Mouse (Mus musculus): ENCODE data around the gene 1700049E17Rik2. TPM values are rescaled to one million over a fixed set of nuclear protein-coding genes. Genes with fewer than 3 reads are reported as not detected.
"Not testable (repeated sequence)": the region's sequence is repeated elsewhere in the genome, so short reads cannot be mapped to it uniquely, and the experiment has no call there.

Gene 1700049E17Rik2
- not detected in 2 replicates for polyA plus RNA-seq (2012; rRNA removed)

GRCm38 (mm10) chr14:41572911-41573310 lies at the start of gene 1700049E17Rik2:
1700049E17Rik2 (plus strand) TSS chr14:41573211.
- H3K27ac ChIP-seq (ENCODE audit: insufficient read depth, low read length); H3K4me1 ChIP-seq (ENCODE audit: control insufficient read depth, insufficient read depth, low read length); H3K4me3 ChIP-seq (ENCODE audit: insufficient read depth, low read length): not testable (repeated sequence)

GRCm38 (mm10) chr14:41524695-41525094 lies 48.3 kb upstream of the 1700049E17Rik2 start:
- not testable (repeated sequence) for H3K4me1 ChIP-seq (ENCODE audit: control insufficient read depth, insufficient read depth, low read length); H3K27ac ChIP-seq (ENCODE audit: insufficient read depth, low read length); H3K4me3 ChIP-seq (ENCODE audit: insufficient read depth, low read length)

- H3K4me3 ChIP-seq (ENCODE audit: insufficient read depth, low read length); H3K4me1 ChIP-seq (ENCODE audit: control insufficient read depth, insufficient read depth, low read length); H3K27ac ChIP-seq (ENCODE audit: insufficient read depth, low read length): not testable (repeated sequence)
These were observed 17.5 kb upstream of the 1700049E17Rik2 start, which contains the start of gene Gm7970 for GRCm38 (mm10) chr14:41555483-41555882. Gm7970 (minus strand) TSS chr14:41555583.

- not testable (repeated sequence) for H3K27ac ChIP-seq (ENCODE audit: insufficient read depth, low read length); H3K4me1 ChIP-seq (ENCODE audit: control insufficient read depth, insufficient read depth, low read length); H3K4me3 ChIP-seq (ENCODE audit: insufficient read depth, low read length)
These were observed 13.3 kb downstream of the 1700049E17Rik2 start for GRCm38 (mm10) chr14:41586346-41586745.

- H3K4me1 ChIP-seq (ENCODE audit: control insufficient read depth, insufficient read depth, low read length); H3K4me3 ChIP-seq (ENCODE audit: insufficient read depth, low read length); H3K27ac ChIP-seq (ENCODE audit: insufficient read depth, low read length): not testable (repeated sequence)
These were observed 27.9 kb downstream of the 1700049E17Rik2 start for GRCm38 (mm10) chr14:41600935-41601334.

GRCm38 (mm10) chr14:41610690-41611089 lies 37.7 kb downstream of the 1700049E17Rik2 start:
- not testable (repeated sequence) for H3K27ac ChIP-seq (ENCODE audit: insufficient read depth, low read length); H3K4me3 ChIP-seq (ENCODE audit: insufficient read depth, low read length)

GRCm38 (mm10) chr14:41622535-41622934 lies 49.5 kb downstream of the 1700049E17Rik2 start:
- not testable (repeated sequence) for H3K4me1 ChIP-seq (ENCODE audit: control insufficient read depth, insufficient read depth, low read length); H3K4me3 ChIP-seq (ENCODE audit: insufficient read depth, low read length); H3K27ac ChIP-seq (ENCODE audit: insufficient read depth, low read length)

More at GRCm38 (mm10) chr14:41610690-41611089, 37.7 kb downstream of the 1700049E17Rik2 start:
- H3K4me1 ChIP-seq (ENCODE audit: control insufficient read depth, insufficient read depth, low read length): not testable (repeated sequence)

GRCm38 (mm10) chr14:41624512-41624911 lies 51.5 kb downstream of the 1700049E17Rik2 start, which contains the start of gene Gm3072:
Gm3072 (minus strand) TSS chr14:41624612.
- H3K27ac ChIP-seq (ENCODE audit: insufficient read depth, low read length); H3K4me3 ChIP-seq (ENCODE audit: insufficient read depth, low read length); H3K4me1 ChIP-seq (ENCODE audit: control insufficient read depth, insufficient read depth, low read length): not testable (repeated sequence)

- not testable (repeated sequence) for H3K4me1 ChIP-seq (ENCODE audit: control insufficient read depth, insufficient read depth, low read length); H3K4me3 ChIP-seq (ENCODE audit: insufficient read depth, low read length); H3K27ac ChIP-seq (ENCODE audit: insufficient read depth, low read length)
These were observed 57.1 kb downstream of the 1700049E17Rik2 start for GRCm38 (mm10) chr14:41630144-41630543.

Other genes with a start within 250 kb of the 1700049E17Rik2 start
- gene Gm5798, start 224.6 kb upstream of the 1700049E17Rik2 start, polyA plus RNA-seq (2012; rRNA removed): 0.15 TPM in 1 of 2 replicates, not detected in the other
- not detected in 2 replicates for gene Gm7945, start 186.8 kb upstream of the 1700049E17Rik2 start, polyA plus RNA-seq (2012; rRNA removed)
- not detected in 2 replicates for gene Gm6482, start 164.9 kb upstream of the 1700049E17Rik2 start, polyA plus RNA-seq (2012; rRNA removed)
- not detected in 2 replicates for gene Gm7954, start 119.7 kb upstream of the 1700049E17Rik2 start, polyA plus RNA-seq (2012; rRNA removed)
- not detected in 2 replicates for gene Gm3486, start 83.7 kb upstream of the 1700049E17Rik2 start, polyA plus RNA-seq (2012; rRNA removed)
- gene Gm7970, start 17.6 kb upstream of the 1700049E17Rik2 start, polyA plus RNA-seq (2012; rRNA removed): not detected in 2 replicates
- not detected in 2 replicates for gene Gm3072, start 51.4 kb downstream of the 1700049E17Rik2 start, polyA plus RNA-seq (2012; rRNA removed)
- gene Gm3676, start 73.3 kb downstream of the 1700049E17Rik2 start, polyA plus RNA-seq (2012; rRNA removed): not detected in 2 replicates
- gene Gm8068, start 128.7 kb downstream of the 1700049E17Rik2 start, polyA plus RNA-seq (2012; rRNA removed): not detected in 2 replicates
- not detected in 2 replicates for gene Gm7929, start 177.4 kb downstream of the 1700049E17Rik2 start, polyA plus RNA-seq (2012; rRNA removed)
- not detected in 2 replicates for gene Gm47189, start 199.2 kb downstream of the 1700049E17Rik2 start, polyA plus RNA-seq (2012; rRNA removed)

Data from cortical plate, adult 2 months (tissue).